Mouse (Mus musculus) lung, embryonic 14.5 days (tissue): ENCODE measurements around the gene Prkch. TPM values are rescaled to one million over a fixed set of nuclear protein-coding genes. Genes with fewer than 3 reads are reported as not detected.

Source experiments
- ATAC-seq: fragments of 200-750 bp; cut with Nextera tagmentation; 2 replicates; pipeline ENCODE4 v1.8.0; 2017; ENCODE audit warnings: mild to moderate bottlenecking, moderate TSS enrichment, moderate library complexity; ENCODE audit not compliant: insufficient read depth
- DNase-seq: peaks from one replicate; pipeline ENCODE4 v3.0.0-alpha.2; 2015
- H3K27ac ChIP-seq: fragments of 300-500 bp; sonication (generic); 2 replicates; pipeline ENCODE4 v1.5.1; 2014; ENCODE audit warnings: low read depth, mild to moderate bottlenecking, moderate library complexity
- H3K27me3 ChIP-seq: fragments of 300-500 bp; sonication (generic); 2 replicates; pipeline ENCODE4 v1.6.1; 2014; ENCODE audit warnings: low read length, control low read depth; ENCODE audit not compliant: insufficient read depth
- H3K36me3 ChIP-seq: fragments of 300-500 bp; sonication (generic); 2 replicates; pipeline ENCODE4 v1.6.1; 2014; ENCODE audit warnings: control low read depth; ENCODE audit not compliant: insufficient read depth
- H3K4me1 ChIP-seq: fragments of 300-500 bp; sonication (generic); 2 replicates; pipeline ENCODE4 v1.6.1; 2014; ENCODE audit warnings: antibody characterized with exemption, control low read depth; ENCODE audit not compliant: insufficient read depth
- H3K4me2 ChIP-seq: fragments of 300-500 bp; sonication (generic); 2 replicates; pipeline ENCODE4 v1.6.1; 2014; ENCODE audit warnings: mild to moderate bottlenecking
- H3K4me3 ChIP-seq: fragments of 300-500 bp; sonication (generic); 2 replicates; pipeline ENCODE4 v1.5.1; 2014; ENCODE audit warnings: low read depth, low read length
- H3K9ac ChIP-seq: fragments of 300-500 bp; sonication (generic); 2 replicates; pipeline ENCODE4 v1.6.1; 2014
- H3K9me3 ChIP-seq: fragments of 300-500 bp; sonication (generic); 2 replicates; pipeline ENCODE4 v1.6.1; 2016; ENCODE audit warnings: low read depth, low read length, control low read depth
- CTCF ChIP-seq: IDR thresholded peaks from 2 replicates; pipeline ENCODE4 v1.5.1; 2016; ENCODE audit warnings: antibody characterized with exemption, low read depth
- WGBS: fragments of 180-500 bp; shearing (Covaris S2); extraction: QIAGEN DNeasy Blood & Tissue Kit; methylation state at CpG from one replicate; pipeline ENCODE4 v1.1.7; 2014; 5-methylcytosine and 5-hydroxymethylcytosine counted together
- polyA plus RNA-seq: library from polyadenylated mRNA; unstranded; fragments of >200 nt; fragmentation: Nextera tagmentation; extraction: Ambion mirVana; gene quantifications from 2 replicates; pipeline ENCODE4 v1.2.1, GENCODE M21; 2014

Gene Prkch
- polyA plus RNA-seq, 1 experiment from 2014 or later, result 18.0 TPM

- DNase-seq (no peak), ATAC-seq (no peak)
- no peaks in the 10 kb centered on the region for H3K9me3 ChIP-seq
- no peak overlapping the region for H3K4me3 ChIP-seq
- H3K4me1 ChIP-seq, result no peaks in the 10 kb centered on the region
- 17% methylated on average over 10 of the region's 10 CpGs for WGBS
- no peak for TF ChIP-seq CTCF
- no peaks in the 10 kb centered on the region for H3K27me3 ChIP-seq
- no peak overlapping the region for H3K4me2 ChIP-seq
- no peaks in the 10 kb centered on the region for H3K36me3 ChIP-seq
- no peak overlapping the region for H3K9ac ChIP-seq
- H3K27ac ChIP-seq, result no peak overlapping the region
Observed at GRCm38 (mm10) chr12:73564176-73564575, 20.4 kb upstream of the Prkch start.

GRCm38 (mm10) chr12:73564795-73565619 is 19.6 kb upstream of the Prkch start:
- no peaks in the 10 kb centered on the region for H3K36me3 ChIP-seq
- peak overlapping the region; percentile 2 for H3K9ac ChIP-seq
- H3K4me2 ChIP-seq, result peak overlapping the region; percentile 51
- H3K4me3 ChIP-seq, result peak overlapping the region; percentile 21
- TF ChIP-seq CTCF, result peak; percentile 49
- ATAC-seq (peak; percentile 49; the same call in 1 of the 2 replicates), DNase-seq (peak; percentile 89)
- no peaks in the 10 kb centered on the region for H3K9me3 ChIP-seq
- WGBS, result 14% methylated on average over 21 of the region's 21 CpGs
- H3K4me1 ChIP-seq, result no peaks in the 10 kb centered on the region
- no peaks in the 10 kb centered on the region for H3K27me3 ChIP-seq
- H3K27ac ChIP-seq, result no peak overlapping the region

GRCm38 (mm10) chr12:73565620-73565969 is 19.0 kb upstream of the Prkch start:
- ATAC-seq (no peak; the same call in 1 of the 2 replicates), DNase-seq (no peak)
- Histone ChIP-seq H3K4me1 (no peaks in the 10 kb centered on the region), H3K9me3 (no peaks in the 10 kb centered on the region), H3K4me2 (peak overlapping the region; percentile 51), H3K36me3 (no peaks in the 10 kb centered on the region), H3K27ac (no peak overlapping the region), H3K4me3 (peak overlapping the region; percentile 21), H3K27me3 (no peaks in the 10 kb centered on the region), H3K9ac (peak overlapping the region; percentile 2)
- WGBS, result 64% methylated on average over 11 of the region's 11 CpGs
- TF ChIP-seq CTCF, result no peak

- WGBS, result 50% methylated on average over 15 of the region's 15 CpGs
- peak overlapping the region; percentile 18; the same call in 1 of the 2 replicates for H3K4me2 ChIP-seq
Observed at GRCm38 (mm10) chr12:73574632-73575031, 10.0 kb upstream of the Prkch start.

GRCm38 (mm10) chr12:73578141-73578540 is 6.5 kb upstream of the Prkch start:
- Histone ChIP-seq H3K4me2 (no peak overlapping the region), H3K36me3 (no peaks in the 10 kb centered on the region), H3K4me1 (no peaks in the 10 kb centered on the region), H3K27ac (no peak overlapping the region), H3K27me3 (no peaks in the 10 kb centered on the region), H3K9me3 (no peaks in the 10 kb centered on the region), H3K4me3 (no peak overlapping the region), H3K9ac (no peak overlapping the region)
- no peak for ATAC-seq
- no peak for TF ChIP-seq CTCF
- 66% methylated on average over 6 of the region's 6 CpGs for WGBS
- no peak for DNase-seq

More at GRCm38 (mm10) chr12:73574632-73575031, 10.0 kb upstream of the Prkch start:
- ATAC-seq (no peak), DNase-seq (peak; percentile 59)
- TF ChIP-seq CTCF, result no peak
- H3K27ac ChIP-seq, result peak overlapping the region; percentile 42; the same call in 1 of the 2 replicates
- no peaks in the 10 kb centered on the region for H3K36me3 ChIP-seq
- no peak overlapping the region for H3K9ac ChIP-seq
- H3K9me3 ChIP-seq, result no peaks in the 10 kb centered on the region
- no peaks in the 10 kb centered on the region for H3K27me3 ChIP-seq
- no peak overlapping the region for H3K4me3 ChIP-seq
- H3K4me1 ChIP-seq, result no peaks in the 10 kb centered on the region

- WGBS, result 75% methylated on average over 7 of the region's 7 CpGs
- Histone ChIP-seq H3K4me3 (no peak overlapping the region), H3K27me3 (peaks cover 11% of the 10 kb centered on the region), H3K4me1 (0 out of 2 replicates have a peak, but pooled peaks cover 3% of the 10 kb centered on the region), H3K36me3 (no peaks in the 10 kb centered on the region), H3K9ac (no peak overlapping the region), H3K27ac (no peak overlapping the region), H3K4me2 (no peak overlapping the region), H3K9me3 (no peaks in the 10 kb centered on the region)
- TF ChIP-seq CTCF, result no peak
- DNase-seq (no peak), ATAC-seq (no peak)
Observed at GRCm38 (mm10) chr12:73580811-73581210, 3.8 kb upstream of the Prkch start.

GRCm38 (mm10) chr12:73583318-73583717 is 1.3 kb upstream of the Prkch start:
- Histone ChIP-seq H3K9me3 (no peaks in the 10 kb centered on the region), H3K4me1 (0 out of 2 replicates have a peak, but pooled peaks cover 3% of the 10 kb centered on the region), H3K4me2 (peak overlapping the region; percentile 91; the same call in 1 of the 2 replicates), H3K36me3 (no peaks in the 10 kb centered on the region), H3K27me3 (peaks cover 13% of the 10 kb centered on the region), H3K9ac (no peak overlapping the region), H3K27ac (peak overlapping the region; percentile 88), H3K4me3 (no peak overlapping the region)
- no peak for ATAC-seq
- no peak for TF ChIP-seq CTCF
- 70% methylated on average over 9 of the region's 9 CpGs for WGBS
- DNase-seq, result peak; percentile 53
